Mouse (Mus musculus) activated CD4-positive, CD25-positive, alpha-beta regulatory T cell, adult 4 months (primary cell): ENCODE results near the gene Zfp706. TPM values are rescaled to one million over a fixed set of nuclear protein-coding genes. Genes with fewer than 3 reads are reported as not detected.
A peak's percentile ranks its signal among the peaks of the same experiment; 100 is the strongest.

Experiments
- ATAC-seq: one replicate; pipeline ENCODE4 v1.8.0; 2017
- polyA plus RNA-seq, 2 experiments: library from polyadenylated mRNA; unstranded; fragments of 100-300 nt; shearing (Covaris generic); gene quantifications; one replicate each; pipeline ENCODE4 v1.2.1; 2017

The Zfp706 gene
- 100 to 1,000 TPM; 467 to 529 TPM for polyA plus RNA-seq

DNA sequence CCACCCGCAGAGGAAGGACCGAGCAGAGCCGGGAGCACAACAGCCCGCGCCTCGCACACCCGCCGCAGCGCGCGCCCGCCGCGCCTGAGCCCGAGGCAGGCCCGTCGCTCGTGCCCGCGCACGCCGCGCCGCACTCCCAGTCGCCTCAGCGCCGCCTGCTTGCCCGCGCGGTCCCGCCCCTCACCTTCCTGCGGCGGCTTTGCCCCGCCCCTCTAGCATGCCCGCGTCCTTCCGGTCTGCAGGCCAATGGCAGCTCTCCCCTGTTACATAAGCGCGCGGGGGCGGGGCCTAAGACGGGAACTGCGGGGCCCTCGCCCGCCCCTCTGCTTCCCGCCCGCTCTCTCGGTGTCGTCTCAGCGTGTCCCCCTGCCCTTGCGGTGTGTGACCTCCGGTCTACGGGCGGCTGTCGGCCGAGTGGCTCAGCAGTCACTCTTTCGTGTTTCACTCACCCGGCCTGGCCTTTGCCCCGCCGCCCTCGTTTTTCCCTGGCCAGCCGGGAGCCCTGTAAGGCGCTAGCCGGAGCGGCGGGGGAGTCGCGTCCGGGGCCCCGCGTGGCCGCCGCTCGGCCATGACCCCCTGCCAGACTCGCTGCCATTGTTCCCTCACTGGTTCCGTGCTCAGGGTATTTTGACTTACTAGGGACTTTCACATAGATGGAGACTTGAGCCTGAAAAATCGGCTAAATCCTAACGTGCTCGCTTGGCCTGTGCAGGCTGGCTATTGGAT, at the start of gene Zfp706:
Zfp706 (minus strand) TSS at position 541 of the 726 bp plus-strand sequence.
- ATAC-seq, result peak; percentile 97

DNA sequence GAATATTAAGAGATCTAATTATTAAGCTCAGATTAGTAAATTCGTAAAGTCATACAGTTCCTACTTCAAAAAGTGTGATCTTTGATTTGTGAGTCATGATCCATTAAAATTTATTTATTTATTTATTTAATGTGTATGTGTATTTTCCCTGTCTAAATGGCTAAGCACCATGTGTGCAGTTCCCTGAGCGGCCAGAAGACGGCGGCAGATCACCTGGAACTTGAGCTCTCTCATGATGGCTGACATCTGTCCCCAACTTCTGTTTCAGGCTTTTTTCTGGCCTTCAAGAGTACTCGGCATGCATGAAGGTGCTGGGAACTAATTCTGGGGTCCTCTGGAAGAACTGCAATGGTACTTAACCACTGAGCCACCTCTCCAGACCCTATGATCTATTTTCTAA, 47.0 kb upstream of the Zfp706 start:
- ATAC-seq, result no peak

DNA sequence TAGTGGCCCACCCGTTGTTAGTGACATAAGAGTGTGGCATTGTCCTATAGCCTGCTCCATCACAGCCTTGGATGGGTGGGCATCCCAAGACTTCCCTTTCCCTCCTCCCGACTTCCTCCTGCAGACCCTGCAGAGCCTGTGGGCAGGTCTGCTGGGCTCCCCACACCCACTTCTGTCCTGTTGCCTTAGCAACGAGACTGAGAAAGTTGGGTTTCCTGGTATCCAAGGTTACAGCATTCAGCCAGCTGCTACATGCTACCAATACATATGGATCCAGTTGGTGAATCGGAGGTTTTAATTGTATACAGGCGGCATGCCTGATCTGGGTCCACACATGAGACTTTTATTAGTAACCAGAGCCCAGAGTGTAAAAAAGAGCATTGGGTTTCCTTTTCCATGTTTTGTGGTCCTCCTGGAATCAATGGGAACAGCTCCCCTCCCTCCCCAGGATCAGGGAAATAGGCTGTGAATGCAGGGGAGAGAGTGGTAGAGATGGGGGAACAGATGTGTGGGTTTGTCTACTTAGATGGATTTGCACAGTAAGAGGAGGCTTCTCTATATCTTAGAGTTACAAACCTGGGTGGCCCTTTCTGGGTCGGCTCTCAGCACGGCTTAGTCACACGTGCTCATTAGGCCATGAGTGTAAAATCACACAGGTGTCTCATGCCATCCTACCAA, 45.7 kb upstream of the Zfp706 start:
- ATAC-seq, result no peak

DNA sequence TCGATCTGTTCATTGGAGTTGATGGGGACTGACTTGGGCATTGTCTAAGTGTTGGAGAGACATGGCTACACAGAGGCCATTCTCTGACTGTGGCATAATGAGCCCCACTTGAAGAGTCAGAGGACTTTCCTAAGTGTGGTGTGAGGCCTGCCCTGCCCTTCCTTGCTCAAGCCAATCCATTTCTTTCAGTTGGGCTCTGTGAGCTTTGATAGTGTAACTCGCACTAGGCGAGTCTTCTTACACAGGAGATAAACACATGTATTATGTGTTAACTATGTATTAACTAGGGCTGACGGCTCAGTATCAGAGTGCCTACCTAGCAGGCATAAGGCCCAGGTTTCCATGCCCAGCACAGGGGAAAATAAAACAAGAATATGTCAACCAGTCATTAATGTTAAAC, 39.8 kb upstream of the Zfp706 start:
- no peak for ATAC-seq

DNA sequence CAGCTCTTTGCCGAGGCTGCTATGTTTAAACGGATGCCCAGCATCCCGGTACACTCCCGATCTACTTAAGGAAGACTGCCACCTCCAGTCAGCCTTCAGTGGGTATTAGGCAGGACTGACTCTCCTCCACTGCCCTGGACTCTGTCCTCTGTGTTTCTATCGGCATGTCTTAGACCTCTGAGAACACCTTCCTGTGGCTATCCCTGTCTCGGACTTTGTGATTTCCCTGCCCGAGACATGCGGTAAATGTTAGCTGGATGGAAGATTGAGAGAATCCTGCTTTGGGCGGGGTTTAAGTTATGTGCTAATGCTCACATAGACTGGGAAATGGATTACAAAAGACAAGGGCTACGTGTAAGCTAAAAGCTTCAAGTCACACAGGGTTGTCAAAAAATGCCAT, 39.0 kb upstream of the Zfp706 start:
- no peak for ATAC-seq

DNA sequence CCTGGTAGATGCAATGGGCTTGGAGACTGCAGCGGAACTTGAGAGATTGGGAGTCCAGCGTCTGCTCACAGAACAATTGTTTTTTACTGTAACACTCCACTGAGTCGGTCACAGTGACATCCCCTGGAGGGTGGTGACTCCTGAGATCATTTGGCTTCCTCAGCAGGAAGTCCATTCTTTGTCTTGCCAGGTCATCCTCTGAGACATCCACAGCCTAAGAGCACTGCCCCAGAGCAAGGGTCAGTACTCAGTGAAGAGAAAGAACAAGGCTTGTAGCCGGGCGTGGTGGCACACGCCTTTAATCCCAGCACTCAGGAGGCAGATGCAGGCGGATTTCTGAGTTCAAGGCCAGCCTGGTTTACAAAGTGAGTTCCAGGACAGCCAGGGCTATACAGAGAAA, 38.6 kb upstream of the Zfp706 start:
- ATAC-seq, result no peak

DNA sequence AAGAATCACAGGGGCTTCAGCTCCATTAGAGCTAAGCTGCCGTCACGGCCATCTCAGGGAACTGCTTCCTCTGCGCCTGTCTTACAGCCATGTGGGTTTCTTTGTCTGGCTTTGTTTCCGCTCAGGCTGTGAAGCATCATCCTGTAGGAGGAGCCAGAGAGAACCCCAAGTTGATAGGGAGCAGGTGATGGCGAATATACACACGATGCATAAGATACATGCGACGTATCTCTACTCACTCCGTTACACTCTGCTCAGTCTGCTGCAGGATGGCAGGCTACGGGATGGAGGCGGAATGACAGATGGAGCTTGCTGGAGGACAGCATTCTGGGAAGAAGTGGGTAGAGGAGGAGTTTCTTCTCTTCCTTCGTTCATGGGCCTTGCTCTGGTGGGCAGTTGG, 37.9 kb upstream of the Zfp706 start:
- no peak for ATAC-seq

DNA sequence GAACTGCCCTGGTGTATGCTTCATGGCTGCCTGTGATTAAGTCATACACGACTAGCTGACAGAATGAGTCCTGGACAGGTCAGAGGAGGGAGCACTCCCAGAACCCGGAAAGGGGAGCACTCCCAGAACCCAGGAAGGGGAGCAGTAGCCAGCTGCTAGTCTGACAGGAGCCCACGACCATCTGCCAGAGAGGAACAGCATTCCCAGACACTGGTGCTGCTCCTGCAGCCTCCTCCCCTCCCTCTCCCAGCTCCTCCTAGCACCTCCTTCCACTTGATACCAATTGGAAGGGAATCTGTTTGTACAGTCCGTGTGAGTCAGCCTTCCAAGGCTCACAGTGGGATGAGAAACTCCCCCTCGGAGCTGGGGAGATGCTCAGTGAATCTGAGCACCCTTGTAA, 35.0 kb upstream of the Zfp706 start:
- no peak for ATAC-seq

DNA sequence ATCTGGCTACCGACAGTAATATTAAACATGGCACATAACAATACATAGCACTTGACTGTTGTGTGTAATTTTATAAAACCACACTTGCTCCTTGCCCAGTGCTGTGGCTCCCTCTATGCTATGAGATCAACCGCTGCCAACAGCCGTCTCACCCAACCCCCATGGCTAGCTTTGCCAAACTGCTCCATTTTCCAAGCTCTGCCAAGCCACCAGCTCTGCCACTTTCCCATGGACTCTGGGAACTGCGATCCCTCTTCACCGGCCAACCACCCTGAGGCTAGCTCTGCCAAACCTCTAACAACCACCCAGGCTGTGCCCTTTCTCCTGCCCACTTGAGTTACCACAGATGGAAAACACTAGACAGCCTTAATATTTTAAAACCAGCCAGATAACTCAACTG, 33.6 kb upstream of the Zfp706 start:
- no peak for ATAC-seq

DNA sequence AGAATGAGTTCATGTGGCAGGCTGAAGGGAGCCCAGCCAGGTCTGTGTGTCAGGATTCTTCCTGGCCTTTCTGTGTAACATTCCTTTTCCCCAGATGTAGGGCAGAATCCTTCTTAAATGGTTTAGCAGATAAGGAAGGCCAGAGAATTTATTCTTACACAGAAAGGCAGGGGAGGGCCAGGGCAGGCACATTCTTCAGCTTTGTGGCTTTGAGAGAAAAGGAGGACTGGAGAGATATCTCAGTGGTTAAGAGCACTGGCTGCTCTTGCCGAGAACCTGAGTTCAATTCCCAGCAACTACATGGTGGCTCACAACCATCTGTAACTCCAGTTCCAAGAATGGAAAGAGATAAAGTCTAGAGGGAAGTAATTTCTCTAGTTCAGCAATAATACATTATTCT, 31.1 kb upstream of the Zfp706 start:
- no peak for ATAC-seq

DNA sequence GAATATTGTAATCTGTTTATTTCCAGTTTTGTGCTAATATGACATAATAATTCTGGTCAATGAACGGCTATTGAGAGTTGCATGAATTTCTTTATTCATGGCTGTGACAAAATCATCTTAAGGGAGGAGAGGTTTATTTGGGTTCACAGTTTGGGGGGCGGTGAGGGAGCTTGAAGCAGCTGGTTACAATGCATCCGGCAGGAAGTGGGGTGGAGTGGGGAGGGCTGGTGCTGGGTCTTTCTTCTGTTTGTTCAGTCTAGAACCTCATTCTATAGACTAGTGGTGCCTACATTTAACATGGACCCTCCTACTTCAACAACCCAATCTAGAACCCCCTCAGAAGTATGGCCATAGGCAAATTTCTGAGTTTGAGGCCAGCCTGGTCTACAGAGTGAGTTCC, 30.1 kb upstream of the Zfp706 start:
- no peak for ATAC-seq

DNA sequence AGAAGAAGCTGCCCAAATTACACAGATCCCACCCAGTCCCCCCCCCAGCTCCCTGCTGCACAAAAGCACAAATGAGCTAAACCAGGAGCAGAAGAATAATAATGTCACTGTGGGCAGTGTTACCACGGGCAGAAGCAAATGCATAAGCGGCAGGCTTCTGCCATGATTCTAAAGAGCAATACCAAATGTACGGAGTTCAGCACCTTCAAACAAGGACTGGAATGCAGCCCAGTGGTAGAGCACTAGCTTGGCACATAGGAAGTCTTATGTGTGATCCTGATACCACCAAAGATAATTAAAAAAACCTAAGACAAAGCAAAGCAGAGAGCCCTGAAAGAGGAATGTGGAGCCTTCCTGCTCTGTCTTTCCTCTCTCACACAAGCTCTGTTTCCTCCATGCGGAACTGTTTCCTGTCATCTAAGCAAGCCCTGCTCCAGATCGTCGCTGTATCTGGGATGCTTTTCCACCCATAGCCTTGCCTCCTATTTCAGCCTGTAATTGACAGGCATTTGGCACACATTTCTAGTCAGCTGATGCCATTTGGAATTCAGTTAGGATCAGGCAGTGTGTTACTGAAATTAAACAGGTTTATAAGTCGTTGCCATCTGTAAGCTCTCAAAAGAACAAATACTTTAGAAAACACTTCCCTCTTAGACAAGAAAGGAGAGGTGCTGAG, 29.0 kb upstream of the Zfp706 start:
- ATAC-seq, result no peak

DNA sequence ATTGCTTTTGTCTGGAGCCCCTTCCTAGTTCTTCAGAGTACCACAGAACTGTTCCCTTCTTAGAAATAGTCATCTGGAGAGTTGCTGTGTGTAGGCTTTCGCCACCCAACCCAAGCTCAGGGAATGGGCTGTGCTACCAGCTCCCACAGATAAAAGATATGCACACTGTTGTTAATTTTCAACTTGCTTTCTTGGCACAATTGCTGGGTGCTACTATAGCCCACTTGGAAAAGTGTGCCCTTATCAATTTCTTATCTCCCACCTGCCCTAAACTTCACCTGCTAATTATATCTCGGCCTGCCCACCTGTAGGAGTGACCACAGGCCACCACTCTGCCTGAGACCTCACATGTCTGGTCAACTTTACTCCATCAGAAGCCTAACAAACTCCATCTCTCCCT, 26.6 kb upstream of the Zfp706 start:
- no peak for ATAC-seq

DNA sequence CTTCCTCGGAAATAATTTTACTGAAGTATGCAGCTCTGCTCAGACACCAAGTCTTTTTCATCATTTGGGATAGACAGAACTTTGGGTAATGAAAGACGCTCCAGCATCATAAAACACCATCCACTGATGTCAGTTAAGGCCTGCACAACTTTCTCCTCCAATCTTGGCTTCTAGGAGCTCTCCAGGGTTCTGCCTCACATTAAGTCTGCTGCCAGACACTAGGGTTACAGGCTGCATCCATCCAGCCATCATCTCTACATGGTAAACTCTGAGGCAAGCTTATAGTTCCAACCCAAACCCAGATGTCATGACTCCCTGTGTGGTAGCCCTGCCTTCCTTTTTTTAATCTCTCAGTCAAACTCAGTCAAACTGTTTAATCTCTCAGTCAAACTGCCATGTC, 25.9 kb upstream of the Zfp706 start:
- no peak for ATAC-seq

DNA sequence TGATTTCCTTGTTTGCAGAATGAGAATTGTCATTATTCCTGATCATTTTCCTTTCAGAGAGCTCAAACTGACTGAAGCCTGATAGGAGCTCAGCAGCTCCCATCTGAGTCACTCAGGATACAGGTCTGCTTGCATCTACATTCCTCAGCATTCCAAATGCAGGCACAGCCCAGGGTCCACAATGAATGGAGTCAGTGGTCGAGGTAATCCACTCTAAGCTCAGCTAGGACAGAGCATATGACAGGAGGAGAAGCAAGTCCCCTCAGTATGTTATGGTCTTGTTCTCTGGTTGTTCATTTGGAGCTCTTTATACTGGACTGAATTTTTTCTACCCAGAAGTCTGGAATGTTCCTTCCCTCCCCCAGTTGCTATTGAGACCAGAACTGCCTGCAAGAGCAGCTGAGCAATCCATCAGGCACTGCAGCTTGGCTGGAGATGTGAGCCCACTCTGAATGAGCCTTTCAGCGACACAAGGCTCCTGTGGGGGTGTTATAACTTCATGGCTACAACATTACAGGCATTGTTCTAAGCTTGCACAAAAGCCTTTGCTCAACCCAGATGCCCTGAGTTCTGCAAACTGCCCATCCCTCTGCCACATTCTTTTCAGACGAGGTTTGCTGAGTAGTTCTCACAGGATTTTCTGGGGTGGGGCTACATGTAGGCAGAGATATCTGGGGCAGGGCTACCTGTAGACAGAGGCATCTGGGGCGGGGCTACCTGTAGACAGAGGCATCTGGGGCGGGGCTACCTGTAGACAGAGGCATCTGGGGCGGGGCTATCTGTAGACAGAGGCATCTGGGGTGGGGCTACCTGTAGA, 24.0 kb upstream of the Zfp706 start:
- ATAC-seq, result no peak

DNA sequence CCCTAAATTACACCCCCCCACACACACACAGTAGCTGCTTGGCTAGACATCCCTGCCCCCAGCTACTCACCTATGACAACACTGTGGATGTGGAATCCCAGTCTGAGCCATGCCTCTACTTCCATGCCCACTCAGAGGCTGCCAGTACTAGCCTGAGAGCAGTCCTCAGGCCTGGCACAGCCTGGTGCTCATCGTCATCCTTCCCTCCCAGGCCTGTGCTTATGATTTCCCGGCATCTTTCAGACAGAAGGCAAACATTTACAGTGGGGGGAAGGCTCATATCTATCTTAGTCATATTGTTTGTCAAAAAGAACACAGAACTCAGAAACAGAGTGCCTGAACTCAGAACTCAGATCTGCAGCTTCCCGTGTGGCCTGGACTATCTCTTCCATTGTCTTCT, 23.4 kb upstream of the Zfp706 start:
- ATAC-seq, result no peak

DNA sequence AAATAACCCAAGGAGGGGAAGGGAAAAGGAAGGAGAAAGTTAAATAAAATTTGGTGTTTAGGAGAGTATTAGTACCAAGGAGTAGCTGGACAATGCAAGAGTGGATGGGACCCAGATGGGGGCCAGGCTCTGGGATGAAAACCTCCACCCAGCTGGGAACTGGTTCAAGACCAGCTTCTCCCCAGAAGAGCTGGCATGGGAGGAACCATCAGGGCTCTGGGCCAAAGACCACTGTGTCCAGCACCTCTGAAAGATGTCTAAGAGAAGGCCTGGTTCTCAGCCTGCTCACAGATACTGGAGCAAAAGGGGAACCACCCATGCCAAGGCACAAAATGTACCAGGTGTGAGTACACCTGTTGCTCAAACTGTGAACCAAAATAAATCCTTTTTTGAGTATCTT, 20.4 kb upstream of the Zfp706 start:
- ATAC-seq, result no peak

DNA sequence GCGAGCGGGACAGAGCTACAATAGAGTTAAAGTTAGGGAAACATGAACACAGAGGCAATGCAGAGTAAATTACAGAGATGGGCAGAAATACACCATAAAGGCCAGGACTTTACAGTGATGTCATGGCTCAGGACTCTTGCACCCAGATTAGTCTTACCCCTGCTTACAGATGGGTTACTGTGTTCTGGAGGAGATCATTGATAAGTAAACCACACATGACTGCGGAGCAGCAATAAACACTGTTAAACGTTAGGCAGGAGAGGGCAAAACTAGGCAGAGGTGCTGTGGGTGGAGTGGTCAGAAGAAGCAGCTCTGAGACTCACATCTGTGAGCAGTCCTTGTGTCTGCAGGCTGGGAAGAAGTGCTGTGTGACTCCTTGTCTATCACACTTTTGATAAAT, 18.9 kb upstream of the Zfp706 start:
- no peak for ATAC-seq

DNA sequence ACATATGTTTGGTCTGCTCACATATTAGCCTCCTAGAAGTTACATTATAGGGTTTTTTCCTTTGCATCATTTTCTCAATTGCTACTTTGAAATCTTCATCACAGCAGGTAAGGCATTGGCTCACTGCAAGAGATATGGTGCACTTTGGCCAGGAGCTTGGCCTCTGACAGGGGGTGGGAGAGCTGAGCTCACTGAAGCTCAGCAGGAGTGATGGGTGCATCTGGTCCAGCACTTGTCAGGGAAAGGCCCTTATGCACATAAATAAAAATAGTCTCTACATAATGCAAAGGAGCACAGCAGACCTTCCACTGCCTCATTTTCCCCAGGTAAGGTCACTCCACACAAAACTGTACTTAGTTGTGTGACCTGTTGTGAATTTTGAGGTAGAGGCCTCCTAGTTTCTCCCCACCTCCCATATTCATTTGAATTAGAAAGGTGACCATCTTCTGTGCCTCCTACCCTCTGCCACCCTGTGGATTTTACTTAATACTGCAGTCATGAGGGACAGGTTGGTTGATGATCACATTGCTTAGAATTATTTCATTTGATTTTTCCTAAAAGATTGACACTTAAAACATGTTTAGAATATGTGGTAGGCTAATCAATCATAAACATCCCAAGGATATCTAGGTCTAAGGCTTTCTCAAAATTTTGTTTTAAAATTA, 13.1 kb upstream of the Zfp706 start:
- peak; percentile 43 for ATAC-seq

DNA sequence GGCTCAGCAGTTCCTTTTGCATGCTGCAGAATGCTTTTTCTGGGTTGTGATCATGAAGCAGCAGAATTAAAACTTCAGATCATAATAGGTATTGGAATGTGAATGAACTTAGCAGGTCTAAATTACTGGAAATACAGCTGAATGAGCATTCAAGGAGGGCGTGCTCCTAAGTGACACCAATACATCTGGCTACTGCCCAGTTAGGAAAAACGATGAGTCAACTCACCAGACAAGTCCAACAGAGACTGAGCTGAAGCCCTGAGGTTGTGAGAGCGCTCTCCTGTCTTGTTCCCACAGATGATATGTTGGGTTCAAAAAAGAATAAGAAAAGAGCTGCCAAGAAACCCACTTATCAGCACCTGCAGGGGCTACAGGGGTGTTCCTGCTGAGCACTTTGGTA, 11.9 kb upstream of the Zfp706 start:
- ATAC-seq, result no peak

DNA sequence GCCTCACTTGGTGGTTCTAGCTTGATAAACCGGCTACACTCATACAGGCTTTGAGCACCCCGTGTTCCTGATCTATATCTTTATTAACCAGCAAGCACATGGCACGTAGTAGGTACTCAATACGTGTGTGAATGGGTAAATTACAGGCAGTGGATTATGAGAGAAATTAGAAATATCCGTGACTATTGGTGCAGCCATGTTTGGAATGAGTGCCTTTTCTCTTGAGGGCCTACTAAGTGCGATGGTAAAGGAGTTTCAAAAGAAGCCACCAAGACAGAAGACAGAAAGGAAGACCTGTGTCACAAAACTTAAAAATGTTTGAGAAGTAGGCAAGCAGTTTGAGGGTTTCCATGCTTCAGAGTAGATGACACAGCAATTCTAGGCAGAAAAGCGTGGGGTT, 4.3 kb upstream of the Zfp706 start:
- no peak for ATAC-seq

DNA sequence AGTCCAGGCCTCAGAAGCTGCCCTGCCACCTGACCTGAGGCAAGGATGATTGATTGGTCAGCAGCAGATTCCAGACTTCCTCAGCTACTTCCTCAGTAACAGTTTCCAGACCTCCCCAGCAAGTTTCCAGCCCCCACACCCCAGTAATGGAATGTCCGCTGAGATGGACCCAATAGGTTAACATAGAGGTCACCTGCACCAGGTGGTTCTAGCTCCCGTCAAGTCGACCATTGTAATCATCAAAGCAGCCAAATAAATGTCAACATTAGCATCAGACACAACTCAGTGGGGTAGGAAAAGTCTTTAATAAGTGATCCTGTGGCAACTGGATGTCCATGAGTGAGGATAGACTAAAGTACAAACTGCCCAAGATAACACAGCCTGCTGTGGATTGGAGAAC, 3.7 kb upstream of the Zfp706 start:
- no peak for ATAC-seq

DNA sequence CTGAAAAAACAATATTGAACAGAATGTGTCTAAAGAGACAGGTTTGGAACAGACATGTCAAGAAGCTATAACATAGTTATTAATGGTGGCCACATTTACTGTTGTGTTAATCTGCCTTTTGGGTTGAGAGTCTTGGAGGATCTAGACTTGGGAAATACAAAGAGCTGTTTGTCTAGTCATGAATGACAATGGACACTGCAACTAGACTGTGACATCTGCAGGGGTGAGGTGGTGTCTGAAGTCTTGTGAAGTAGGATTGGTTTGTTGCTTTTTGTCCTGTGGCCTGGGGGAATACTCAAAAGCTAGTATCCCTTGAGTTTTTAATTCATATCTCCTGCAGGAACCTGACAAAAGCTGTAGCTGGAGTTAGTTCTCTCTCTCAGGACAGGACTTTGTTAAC, 973 bp upstream of the Zfp706 start:
- no peak for ATAC-seq
